Mouse (Mus musculus) gastrocnemius, postnatal 25 days (tissue): ENCODE data around the gene Npy4r. TPM values are rescaled to one million over a fixed set of nuclear protein-coding genes. Genes with fewer than 3 reads are reported as not detected.

ENCODE experiments used
- DNase-seq: peaks from one replicate; pipeline ENCODE4 v3.0.0; 2022
- long read RNA-seq, 2 experiments: library from polyadenylated mRNA; stranded (forward); transcript quantifications; one replicate each; pipeline ENCODE4 v2.0.0; 2021
- total RNA-seq, 2 experiments: library from RNA; stranded (reverse); gene quantifications; 1 replicate in 1 of 2; 2 replicates in 1 of 2; pipeline ENCODE4 v1.2.3; 2021

Npy4r gene
- total RNA-seq: under 1 TPM; 0.13 to 0.27 TPM
- long read RNA-seq, experiment 1, partial matches to known transcripts: 0 of 1 reads
- long read RNA-seq, experiment 1, other reads (novel, unspliced or antisense): 1 of 1 reads
- long read RNA-seq, experiment 2: 0 reads

- peak; percentile 65 for DNase-seq
Observed at GRCm38 (mm10) chr14:34152342-34152741, at the start of gene Npy4r. Npy4r (minus strand) TSS chr14:34152489.

GRCm38 (mm10) chr14:34201231-34202035 is 49.1 kb upstream of the Npy4r start, which contains the start of gene Gprin2:
Gprin2 (minus strand) TSS chr14:34201653.
- no peak for DNase-seq

- no peak for DNase-seq
Observed at GRCm38 (mm10) chr14:34200738-34201230, 48.5 kb upstream of the Npy4r start.

GRCm38 (mm10) chr14:34196706-34197105 is 44.4 kb upstream of the Npy4r start:
- peak; percentile 20 for DNase-seq

GRCm38 (mm10) chr14:34195466-34195865 is 43.2 kb upstream of the Npy4r start:
- DNase-seq: no peak

- DNase-seq: no peak
Observed at GRCm38 (mm10) chr14:34193879-34194278, 41.6 kb upstream of the Npy4r start.

- no peak for DNase-seq
Observed at GRCm38 (mm10) chr14:34190361-34190760, 38.1 kb upstream of the Npy4r start.

- peak; percentile 27 for DNase-seq
Observed at GRCm38 (mm10) chr14:34188629-34189028, 36.3 kb upstream of the Npy4r start.

GRCm38 (mm10) chr14:34183101-34183500 is 30.8 kb upstream of the Npy4r start:
- no peak for DNase-seq

- no peak for DNase-seq
Observed at GRCm38 (mm10) chr14:34179351-34179750, 27.1 kb upstream of the Npy4r start.

- DNase-seq: no peak
Observed at GRCm38 (mm10) chr14:34171107-34171506, 18.8 kb upstream of the Npy4r start.

- DNase-seq: no peak
Observed at GRCm38 (mm10) chr14:34155752-34156151, 3.5 kb upstream of the Npy4r start.

- DNase-seq: no peak
Observed at GRCm38 (mm10) chr14:34154601-34155337, 2.5 kb upstream of the Npy4r start.

GRCm38 (mm10) chr14:34142915-34143314 is 9.4 kb downstream of the Npy4r start:
- no peak for DNase-seq

- no peak for DNase-seq
Observed at GRCm38 (mm10) chr14:34142316-34142715, 10.0 kb downstream of the Npy4r start.

- no peak for DNase-seq
Observed at GRCm38 (mm10) chr14:34139671-34140664, 12.3 kb downstream of the Npy4r start.

GRCm38 (mm10) chr14:34135391-34135790 is 16.9 kb downstream of the Npy4r start:
- DNase-seq: no peak

- no peak for DNase-seq
Observed at GRCm38 (mm10) chr14:34131216-34131615, 21.1 kb downstream of the Npy4r start.

- no peak for DNase-seq
Observed at GRCm38 (mm10) chr14:34121691-34122090, 30.6 kb downstream of the Npy4r start.

GRCm38 (mm10) chr14:34120923-34121351 is 31.4 kb downstream of the Npy4r start:
- no peak for DNase-seq
